Mouse (Mus musculus): ENCODE measurements around the gene Irak2. TPM values are rescaled to one million over a fixed set of nuclear protein-coding genes. Genes with fewer than 3 reads are reported as not detected.

The Irak2 gene
- polyA plus RNA-seq, 1 experiment from 2014 or later = 5.7 TPM

DNA sequence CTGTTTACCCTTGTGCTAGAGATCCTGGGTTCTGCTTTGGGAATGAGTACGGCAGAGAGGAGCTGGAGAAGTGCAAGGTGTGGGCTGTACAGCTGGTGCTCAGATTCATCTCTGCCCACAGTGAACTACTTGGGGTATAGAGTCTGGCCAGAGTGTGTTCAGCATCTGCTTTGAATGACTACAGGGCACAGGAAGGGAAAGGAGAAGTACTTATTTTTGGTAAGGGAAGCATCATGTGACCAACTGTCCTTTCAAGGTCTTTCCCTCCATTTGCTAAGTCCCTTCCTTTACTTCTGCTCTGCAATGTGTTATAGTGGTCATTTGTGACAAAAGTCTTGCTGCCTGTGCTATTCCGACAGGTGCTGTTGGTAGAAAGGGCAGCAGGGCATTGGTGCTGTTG is 76.0 kb downstream of the Irak2 start:
- Histone ChIP-seq H3K27ac (ENCODE audit: low read depth) (no peak overlapping the region), H3K27me3 (replicated peaks; ENCODE audit: control insufficient read depth, insufficient read depth, low read length) (no peaks in the 10 kb centered on the region), H3K4me3 (ENCODE audit: low read depth, low read length) (no peak overlapping the region), H3K9me3 (ENCODE audit: control insufficient read depth, low read length) (no peaks in the 10 kb centered on the region), H3K4me1 (replicated peaks; ENCODE audit: control insufficient read depth, insufficient read depth, low read length) (no peaks in the 10 kb centered on the region), H3K9ac (ENCODE audit: low read length) (no peak overlapping the region), H3K36me3 (ENCODE audit: control insufficient read depth, insufficient read depth, low read length) (peaks cover 94% of the 10 kb centered on the region), H3K4me2 (ENCODE audit: low read length) (no peak overlapping the region)
- DNase-seq (ENCODE audit: low spot score) = no peak
- no peak for ATAC-seq (replicated peaks; ENCODE audit: low FRiP score, low TSS enrichment, low read depth)
- 91% methylated on average over 2 of the region's 2 CpGs for WGBS

DNA sequence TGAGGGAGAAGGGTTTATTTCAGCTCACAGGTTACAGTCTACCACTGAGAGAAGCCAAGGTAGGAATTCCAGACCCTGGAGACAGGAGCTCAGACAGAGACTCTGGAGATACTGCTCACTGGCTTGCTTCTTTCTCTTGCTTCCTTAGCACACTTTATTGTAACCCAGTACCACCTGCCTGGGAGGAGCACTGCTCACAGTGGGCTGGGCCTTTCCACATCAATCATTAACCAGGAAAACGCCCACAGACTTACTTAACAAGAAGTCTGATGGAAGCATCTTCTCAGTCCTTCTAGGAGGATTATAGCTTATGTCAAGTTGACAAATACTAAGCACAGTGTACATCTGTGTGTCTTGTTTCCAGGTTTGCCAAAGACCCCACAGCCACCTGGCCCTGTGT is 76.5 kb downstream of the Irak2 start:
- ATAC-seq (replicated peaks; ENCODE audit: low FRiP score, low TSS enrichment, low read depth) = no peak
- Histone ChIP-seq H3K9ac (ENCODE audit: low read length) (no peak overlapping the region), H3K36me3 (ENCODE audit: control insufficient read depth, insufficient read depth, low read length) (peaks cover 94% of the 10 kb centered on the region), H3K4me2 (ENCODE audit: low read length) (no peak overlapping the region), H3K27ac (ENCODE audit: low read depth) (no peak overlapping the region), H3K4me3 (ENCODE audit: low read depth, low read length) (no peak overlapping the region), H3K27me3 (replicated peaks; ENCODE audit: control insufficient read depth, insufficient read depth, low read length) (no peaks in the 10 kb centered on the region), H3K4me1 (replicated peaks; ENCODE audit: control insufficient read depth, insufficient read depth, low read length) (no peaks in the 10 kb centered on the region), H3K9me3 (ENCODE audit: control insufficient read depth, low read length) (no peaks in the 10 kb centered on the region)
- DNase-seq (ENCODE audit: low spot score) = no peak
- WGBS = 77% methylated on average over 1 of the region's 1 CpGs

DNA sequence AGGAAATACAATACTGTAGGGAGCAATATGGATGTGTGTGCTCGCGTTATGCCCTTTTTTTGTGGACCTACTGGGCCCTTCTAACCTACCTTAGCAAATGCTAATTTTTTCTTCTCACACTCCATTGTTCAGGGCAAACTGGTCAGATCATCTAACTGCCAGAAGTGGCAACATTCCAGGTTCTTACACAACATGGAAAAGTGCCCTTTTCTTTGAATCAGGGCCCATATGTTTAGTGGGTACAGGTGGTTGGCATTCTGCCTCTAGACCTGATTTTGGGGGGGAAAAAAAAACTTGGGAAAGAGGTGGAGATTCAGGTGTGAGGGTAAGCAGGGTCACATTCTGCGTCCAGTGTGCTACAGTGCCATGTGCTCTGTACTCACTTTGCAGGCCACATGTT is 79.3 kb downstream of the Irak2 start:
- H3K4me3 ChIP-seq (ENCODE audit: low read depth, low read length) = no peak overlapping the region
- no peak overlapping the region for H3K27ac ChIP-seq (ENCODE audit: low read depth)
- no peak overlapping the region for H3K4me2 ChIP-seq (ENCODE audit: low read length)
- no peak for DNase-seq (ENCODE audit: low spot score)
- peaks cover 87% of the 10 kb centered on the region for H3K36me3 ChIP-seq (ENCODE audit: control insufficient read depth, insufficient read depth, low read length)
- no peaks in the 10 kb centered on the region for H3K9me3 ChIP-seq (ENCODE audit: control insufficient read depth, low read length)
- no peak for ATAC-seq (replicated peaks; ENCODE audit: low FRiP score, low TSS enrichment, low read depth)
- H3K27me3 ChIP-seq (replicated peaks; ENCODE audit: control insufficient read depth, insufficient read depth, low read length) = no peaks in the 10 kb centered on the region
- WGBS = 88% methylated on average over 3 of the region's 3 CpGs
- H3K4me1 ChIP-seq (replicated peaks; ENCODE audit: control insufficient read depth, insufficient read depth, low read length) = no peaks in the 10 kb centered on the region
- no peak overlapping the region for H3K9ac ChIP-seq (ENCODE audit: low read length)

DNA sequence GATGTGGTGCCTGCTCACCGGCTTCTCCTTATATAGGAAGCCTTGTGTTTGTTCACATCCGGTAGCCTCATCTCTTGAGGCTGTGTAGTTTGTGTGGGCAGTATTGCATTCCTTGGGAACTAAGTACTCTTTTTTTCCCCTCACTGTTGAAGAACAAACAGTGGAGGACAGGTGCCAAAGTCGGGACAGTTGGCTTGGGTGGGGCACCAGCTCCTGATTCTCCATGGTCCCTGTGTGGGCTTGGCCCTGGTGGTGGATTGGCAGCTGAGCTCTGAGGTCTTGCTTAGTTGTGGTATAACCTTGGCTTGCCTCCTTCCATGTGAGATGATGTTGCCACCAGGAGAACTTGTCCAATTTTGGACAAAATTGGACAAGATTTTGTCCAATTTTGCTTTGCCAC is 81.6 kb downstream of the Irak2 start, which contains the start of gene Ghrl:
Gene Ghrl (minus strand): TSS at position 3 of the 400 bp plus-strand sequence.
- no peak within 1 kb of the TSS for H3K4me2 ChIP-seq (ENCODE audit: low read length)
- H3K36me3 ChIP-seq (ENCODE audit: control insufficient read depth, insufficient read depth, low read length) = peaks cover 86% of the 10 kb centered on the region
- no peaks in the 10 kb centered on the region for H3K4me1 ChIP-seq (replicated peaks; ENCODE audit: control insufficient read depth, insufficient read depth, low read length)
- H3K4me3 ChIP-seq (ENCODE audit: low read depth, low read length) = no peak within 1 kb of the TSS
- no peak within 1 kb of the TSS for H3K9ac ChIP-seq (ENCODE audit: low read length)
- no peak for DNase-seq (ENCODE audit: low spot score)
- no peaks in the 10 kb centered on the region for H3K9me3 ChIP-seq (ENCODE audit: control insufficient read depth, low read length)
- ATAC-seq (replicated peaks; ENCODE audit: low FRiP score, low TSS enrichment, low read depth) = no peak
- no peaks in the 10 kb centered on the region for H3K27me3 ChIP-seq (replicated peaks; ENCODE audit: control insufficient read depth, insufficient read depth, low read length)
- H3K27ac ChIP-seq (ENCODE audit: low read depth) = no peak within 1 kb of the TSS
- WGBS = 74% methylated on average over 3 of the region's 3 CpGs

DNA sequence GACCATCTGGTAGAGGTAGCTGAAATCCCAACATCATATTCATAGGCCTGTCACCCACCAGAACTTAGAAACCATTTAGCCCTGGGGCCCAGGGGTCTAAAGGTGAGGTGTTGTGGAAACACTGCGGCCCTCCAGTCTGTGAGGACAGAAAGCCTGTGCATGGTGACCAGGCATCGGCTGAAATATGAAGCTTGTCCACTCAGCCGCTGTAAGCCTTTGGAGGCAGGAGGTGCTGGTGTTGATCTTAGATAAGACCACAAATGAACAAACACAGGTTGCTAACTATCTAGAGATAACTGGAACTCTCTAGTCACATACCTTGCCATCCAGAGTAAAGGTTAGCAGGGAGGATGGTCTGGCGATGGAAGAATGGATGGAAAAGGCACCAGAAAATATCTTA is 82.8 kb downstream of the Irak2 start:
- DNase-seq (ENCODE audit: low spot score) (no peak), ATAC-seq (replicated peaks; ENCODE audit: low FRiP score, low TSS enrichment, low read depth) (no peak)
- no peak overlapping the region for H3K4me2 ChIP-seq (ENCODE audit: low read length)

DNA sequence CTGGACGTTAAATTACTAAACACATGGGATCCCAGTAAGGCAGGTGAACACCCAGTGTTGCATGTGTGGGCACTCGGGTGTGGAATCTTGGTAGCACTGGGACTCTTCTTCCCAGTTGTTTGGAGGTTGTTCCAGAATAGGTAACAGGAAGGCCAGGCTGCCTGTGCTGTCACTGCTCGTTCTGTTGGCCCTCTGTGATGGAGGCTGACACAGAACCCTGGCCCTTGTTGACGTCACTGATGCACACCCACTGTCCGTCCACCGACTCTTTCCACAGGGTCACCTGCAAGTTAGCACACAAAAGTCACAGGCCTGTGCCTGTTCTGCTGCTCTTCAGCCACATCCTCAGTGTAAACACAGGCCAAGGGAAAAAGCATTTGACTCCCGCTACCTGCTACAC is 89.9 kb downstream of the Irak2 start:
- no peaks in the 10 kb centered on the region for H3K9me3 ChIP-seq (ENCODE audit: control insufficient read depth, low read length)
- H3K27ac ChIP-seq (ENCODE audit: low read depth) = no peak overlapping the region
- DNase-seq (ENCODE audit: low spot score) (no peak), ATAC-seq (replicated peaks; ENCODE audit: low FRiP score, low TSS enrichment, low read depth) (no peak)
- no peaks in the 10 kb centered on the region for H3K4me1 ChIP-seq (replicated peaks; ENCODE audit: control insufficient read depth, insufficient read depth, low read length)
- H3K36me3 ChIP-seq (ENCODE audit: control insufficient read depth, insufficient read depth, low read length) = peaks cover 97% of the 10 kb centered on the region
- no peak overlapping the region for H3K9ac ChIP-seq (ENCODE audit: low read length)
- H3K4me2 ChIP-seq (ENCODE audit: low read length) = no peak overlapping the region
- WGBS = 88% methylated on average over 7 of the region's 7 CpGs
- H3K27me3 ChIP-seq (replicated peaks; ENCODE audit: control insufficient read depth, insufficient read depth, low read length) = no peaks in the 10 kb centered on the region
- no peak overlapping the region for H3K4me3 ChIP-seq (ENCODE audit: low read depth, low read length)

More for the DNA sequence above, 82.8 kb downstream of the Irak2 start:
- Histone ChIP-seq H3K36me3 (ENCODE audit: control insufficient read depth, insufficient read depth, low read length) (peaks cover 85% of the 10 kb centered on the region), H3K27ac (ENCODE audit: low read depth) (no peak overlapping the region), H3K4me1 (replicated peaks; ENCODE audit: control insufficient read depth, insufficient read depth, low read length) (no peaks in the 10 kb centered on the region), H3K27me3 (replicated peaks; ENCODE audit: control insufficient read depth, insufficient read depth, low read length) (no peaks in the 10 kb centered on the region), H3K9me3 (ENCODE audit: control insufficient read depth, low read length) (no peaks in the 10 kb centered on the region), H3K4me3 (ENCODE audit: low read depth, low read length) (no peak overlapping the region), H3K9ac (ENCODE audit: low read length) (no peak overlapping the region)
- WGBS = 76% methylated on average over 4 of the region's 4 CpGs

DNA sequence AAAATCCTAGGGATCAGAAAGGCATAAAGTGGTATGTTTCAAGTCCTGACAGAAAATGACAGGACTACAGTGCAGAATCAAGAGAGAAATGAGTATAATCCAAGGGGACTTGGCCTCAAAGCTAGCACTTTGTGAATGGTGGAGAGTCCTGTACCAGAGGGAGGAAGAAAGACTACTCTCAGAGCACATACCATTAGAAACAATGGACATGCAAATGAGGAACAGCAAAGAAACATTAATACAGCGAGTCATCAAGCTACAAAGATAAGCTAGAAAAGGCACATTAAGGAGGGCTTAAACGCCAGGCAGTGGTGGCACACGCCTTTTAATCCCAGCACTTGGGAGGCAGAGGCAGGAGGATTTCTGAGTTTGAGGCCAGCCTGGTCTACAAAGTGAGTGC is 93.0 kb downstream of the Irak2 start:
- Histone ChIP-seq H3K27me3 (replicated peaks; ENCODE audit: control insufficient read depth, insufficient read depth, low read length) (no peaks in the 10 kb centered on the region), H3K4me3 (ENCODE audit: low read depth, low read length) (no peak overlapping the region), H3K9me3 (ENCODE audit: control insufficient read depth, low read length) (no peaks in the 10 kb centered on the region), H3K9ac (ENCODE audit: low read length) (no peak overlapping the region), H3K4me2 (ENCODE audit: low read length) (no peak overlapping the region), H3K36me3 (ENCODE audit: control insufficient read depth, insufficient read depth, low read length) (peaks cover 99% of the 10 kb centered on the region), H3K4me1 (replicated peaks; ENCODE audit: control insufficient read depth, insufficient read depth, low read length) (no peaks in the 10 kb centered on the region), H3K27ac (ENCODE audit: low read depth) (no peak overlapping the region)
- 85% methylated on average over 3 of the region's 3 CpGs for WGBS
- no peak for DNase-seq (ENCODE audit: low spot score)
- ATAC-seq (replicated peaks; ENCODE audit: low FRiP score, low TSS enrichment, low read depth) = no peak

DNA sequence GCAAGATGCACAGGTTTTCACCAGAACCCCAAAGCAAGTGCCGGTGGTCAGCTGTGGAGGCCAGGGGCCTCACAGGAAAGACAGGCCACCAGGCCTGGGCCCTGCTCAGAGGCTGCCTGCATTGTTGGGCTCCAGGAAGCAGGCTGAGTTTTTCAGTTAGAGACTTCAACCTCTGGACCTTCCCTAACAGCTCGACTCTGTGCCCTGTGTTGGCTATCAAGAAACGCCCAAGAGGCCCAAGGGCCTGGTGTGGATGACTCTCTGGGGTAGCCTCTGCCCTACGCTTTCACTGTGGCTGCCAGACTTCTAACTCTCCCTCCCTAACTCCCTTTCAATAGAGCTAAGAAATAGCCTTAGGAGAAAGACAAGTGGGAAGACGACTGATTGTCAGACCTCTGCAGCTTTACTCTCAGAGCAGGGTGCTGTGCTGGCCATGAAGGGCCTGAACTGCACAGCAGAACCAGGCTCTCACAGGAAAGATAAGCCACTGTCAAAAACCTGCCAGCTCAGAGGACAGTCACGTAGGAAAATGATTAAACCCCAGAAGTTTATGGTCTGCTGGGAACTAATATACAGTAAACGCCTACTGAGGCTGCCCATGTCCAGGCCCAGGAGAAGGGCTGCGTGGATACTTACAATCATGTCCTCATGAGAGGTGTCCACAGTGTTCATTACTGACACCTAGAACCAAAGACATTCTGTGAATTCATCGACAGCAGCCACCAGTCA is 99.2 kb downstream of the Irak2 start:
- ATAC-seq (replicated peaks; ENCODE audit: low FRiP score, low TSS enrichment, low read depth) (no peak), DNase-seq (ENCODE audit: low spot score) (no peak)
- Histone ChIP-seq H3K4me3 (ENCODE audit: low read depth, low read length) (no peak overlapping the region), H3K9ac (ENCODE audit: low read length) (no peak overlapping the region), H3K27ac (ENCODE audit: low read depth) (no peak overlapping the region), H3K4me1 (replicated peaks; ENCODE audit: control insufficient read depth, insufficient read depth, low read length) (0 out of 2 replicates have a peak, but pooled peaks cover 4% of the 10 kb centered on the region), H3K27me3 (replicated peaks; ENCODE audit: control insufficient read depth, insufficient read depth, low read length) (no peaks in the 10 kb centered on the region), H3K36me3 (ENCODE audit: control insufficient read depth, insufficient read depth, low read length) (peaks cover 55% of the 10 kb centered on the region), H3K9me3 (ENCODE audit: control insufficient read depth, low read length) (no peaks in the 10 kb centered on the region), H3K4me2 (ENCODE audit: low read length) (no peak overlapping the region)
- 90% methylated on average over 9 of the region's 9 CpGs for WGBS

Data from intestine, embryonic 14.5 days (tissue).